21 mouse cellular contexts compared by ENCODE assay signal in genomic region chr10:12861381-12861780, GRCm38 (mm10). TPM values are rescaled to one million over a fixed set of nuclear protein-coding genes. Genes with fewer than 3 reads are reported as not detected.
A peak's percentile ranks its signal among the peaks of the same experiment; 100 is the strongest.
DNase-seq lines count a peak whose midpoint lies in the region; ATAC-seq and TF ChIP-seq lines count a peak whose summit lies in the region.
"Had no signal": no experiment of that assay in that cellular context is flagged by ENCODE, and none has a peak within 500 bp of the region (broad histone marks: within the 10 kb centered on the region; RNA-seq: fewer than 3 reads in every experiment).

No protein-coding gene starts in this region.

- peak; percentile 44 for DNase-seq in adrenal gland, adult 2 months
- DNase-seq in adrenal gland, adult 18-20 months (ENCODE audit: low spot score in 2 of 2) = no peak
- no peak for DNase-seq in forebrain, embryonic 14.5 days (ENCODE audit: low spot score)
- no peak for DNase-seq in left cerebral cortex, adult 2 months (ENCODE audit: extremely low spot score in 1 of 2, low spot score in 2 of 2)
- DNase-seq in left cerebral cortex, adult 18-20 months (ENCODE audit: low spot score in 2 of 2) = no peak
- DNase-seq in urinary bladder, postnatal 25 days (ENCODE audit: low spot score) = no peak
- DNase-seq: adrenal gland, postnatal 10 days; cerebellum, adult 18-20 months; cerebellum, adult 9-11 months; cerebellum, postnatal 36 days; gastrocnemius, postnatal 14 days; heart, postnatal 10 days; heart, postnatal 4 days; kidney, adult 8-10 months had no signal

- ATAC-seq in forebrain, embryonic 16.5 days = peak; percentile 43; the same call in 1 of the 2 replicates
- ATAC-seq in forebrain, embryonic 14.5 days = no peak
- ATAC-seq: activated CD4-positive, CD25-positive, alpha-beta regulatory T cell, adult 4 months; hindbrain, embryonic 16.5 days; Patski had no signal

- H3K4me1 ChIP-seq in forebrain, embryonic 16.5 days (replicated peaks; ENCODE audit: control insufficient read depth, insufficient read depth, low read length) = peaks cover 8% of the 10 kb centered on the region; the same call in 1 of the 2 replicates
- no peaks in the 10 kb centered on the region for H3K4me1 ChIP-seq in forebrain, embryonic 14.5 days (ENCODE audit: control insufficient read depth, insufficient read depth, low read length)

- H3K9ac ChIP-seq in forebrain, embryonic 16.5 days (replicated peaks; ENCODE audit: low read depth, low read length) = no peak overlapping the region
- no peak overlapping the region for H3K9ac ChIP-seq in forebrain, embryonic 14.5 days (ENCODE audit: low read length)
- H3K9ac ChIP-seq: embryonic facial prominence, embryonic 13.5 days; hindbrain, embryonic 12.5 days had no signal

- H3K4me3 ChIP-seq in forebrain, embryonic 16.5 days (replicated peaks; ENCODE audit: low read length) = no peak overlapping the region
- H3K4me3 ChIP-seq in forebrain, embryonic 14.5 days (ENCODE audit: low read depth, low read length) = no peak overlapping the region
- H3K4me3 ChIP-seq in left cerebral cortex, adult 2 months = no peak overlapping the region
- H3K4me3 ChIP-seq: embryonic facial prominence, embryonic 13.5 days; erythroblast, embryonic 14.5 days; hindbrain, embryonic 12.5 days had no signal

- no peaks in the 10 kb centered on the region for H3K36me3 ChIP-seq in forebrain, embryonic 16.5 days (ENCODE audit: control insufficient read depth, insufficient read depth)
- H3K36me3 ChIP-seq in forebrain, embryonic 14.5 days (ENCODE audit: control insufficient read depth, insufficient read depth, low read length) = no peaks in the 10 kb centered on the region
- H3K36me3 ChIP-seq: hindbrain, embryonic 12.5 days had no signal

- H3K9me3 ChIP-seq in forebrain, embryonic 16.5 days (ENCODE audit: control insufficient read depth, low read length) = no peaks in the 10 kb centered on the region
- H3K9me3 ChIP-seq in forebrain, embryonic 14.5 days (replicated peaks; ENCODE audit: control insufficient read depth, low read length) = no peaks in the 10 kb centered on the region
- H3K9me3 ChIP-seq: embryonic facial prominence, embryonic 13.5 days; hindbrain, embryonic 12.5 days had no signal

- H3K27ac ChIP-seq in forebrain, embryonic 16.5 days (ENCODE audit: low read length) = no peak overlapping the region
- H3K27ac ChIP-seq in forebrain, embryonic 14.5 days (ENCODE audit: low read depth, low read length) = no peak overlapping the region
- 0 out of 2 replicates have a peak overlapping the region, but pooled peaks have one; percentile 5 for H3K27ac ChIP-seq in left cerebral cortex, adult 2 months
- H3K27ac ChIP-seq: embryonic facial prominence, embryonic 13.5 days; hindbrain, embryonic 12.5 days had no signal

- no peak for TF ChIP-seq CTCF in left cerebral cortex, adult 2 months (IDR thresholded peaks at IDR 0.05)

- H3K27me3 ChIP-seq in forebrain, embryonic 16.5 days (replicated peaks; ENCODE audit: control insufficient read depth, insufficient read depth, low read length) = no peaks in the 10 kb centered on the region
- no peaks in the 10 kb centered on the region for H3K27me3 ChIP-seq in forebrain, embryonic 14.5 days (replicated peaks; ENCODE audit: control insufficient read depth, insufficient read depth, low read length)
- H3K27me3 ChIP-seq: embryonic facial prominence, embryonic 13.5 days; hindbrain, embryonic 12.5 days; Patski had no signal

- H3K4me2 ChIP-seq in forebrain, embryonic 16.5 days (ENCODE audit: low read length) = no peak overlapping the region
- H3K4me2 ChIP-seq in forebrain, embryonic 14.5 days (ENCODE audit: low read length) = no peak overlapping the region
- H3K4me2 ChIP-seq: embryonic facial prominence, embryonic 13.5 days; hindbrain, embryonic 12.5 days had no signal

- WGBS in forebrain, embryonic 16.5 days = 64% methylated on average over 2 of the region's 2 CpGs
- WGBS in forebrain, embryonic 14.5 days = 57% methylated on average over 2 of the region's 2 CpGs

- intact Hi-C loops in left cerebral cortex, adult 2 months (cut with DNase I) = no loop called here

RNA-seq across cellular contexts. Expression of gene Utrn, which starts 7.8 kb away (rescaled TPM):
- total RNA-seq in adrenal gland, adult 2 months (2021) = 10 to 100 TPM; 70.3 to 81.8 TPM
- polyA plus RNA-seq in adrenal gland, adult 2 months (2012; rRNA removed) = 21.7 and 25.4 TPM in 2 replicates
- 10 to 100 TPM; 73.1 to 79.5 TPM for total RNA-seq in adrenal gland, adult 18-20 months (2021)
- 18.8 and 20.3 TPM in 2 replicates for polyA plus RNA-seq in forebrain, embryonic 16.5 days (2015; fragmentation: Nextera tagmentation; extraction: Ambion mirVana)
- 7.2 and 15.8 TPM in 2 replicates for polyA plus RNA-seq in forebrain, embryonic 14.5 days (2014; fragmentation: Nextera tagmentation; extraction: Ambion mirVana)
- total RNA-seq in left cerebral cortex, adult 2 months (2021) = 10 to 100 TPM; 65.4 to 69.3 TPM
- total RNA-seq in left cerebral cortex, adult 18-20 months (2021) = 10 to 100 TPM; 61.6 to 69.4 TPM
